Mouse (Mus musculus) cerebellum, adult 2 months (tissue): ENCODE results near the gene Slain2. TPM values are rescaled to one million over a fixed set of nuclear protein-coding genes. Genes with fewer than 3 reads are reported as not detected.

ENCODE experiments used
- DNase-seq, 2 experiments: peaks; one replicate each; pipeline ENCODE4 v3.0.0; 2021
- H3K27ac ChIP-seq: fragments of 200-500 bp; 2 replicates; pipeline ENCODE4 v1.5.1; 2012; ENCODE audit warnings: low read length, control low read depth, inconsistent platforms; ENCODE audit not compliant: insufficient read depth
- H3K27me3 ChIP-seq: fragments of 200-500 bp; 2 replicates; pipeline ENCODE4 v1.6.1; 2012; ENCODE audit warnings: inconsistent platforms, mild to moderate bottlenecking, low read length, moderate library complexity; ENCODE audit not compliant: control insufficient read depth, insufficient read depth
- H3K4me1 ChIP-seq: fragments of 200-500 bp; 2 replicates; pipeline ENCODE4 v1.6.1; 2011; ENCODE audit warnings: low read length; ENCODE audit not compliant: control insufficient read depth, insufficient read depth
- H3K4me3 ChIP-seq: fragments of 200-500 bp; replicated peaks from 2 replicates; pipeline ENCODE3; 2011; ENCODE audit warnings: mild to moderate bottlenecking, low read depth, low read length, control low read depth; ENCODE audit not compliant: insufficient read depth
- CTCF ChIP-seq: fragments of 200-500 bp; IDR thresholded peaks from 2 replicates; pipeline ENCODE4 v1.5.1; 2011; ENCODE audit warnings: low read depth, mild to moderate bottlenecking, control low read depth, low read length, moderate library complexity, borderline replicate concordance; ENCODE audit not compliant: insufficient read depth
- POLR2A ChIP-seq: fragments of 200-500 bp; IDR thresholded peaks from 2 replicates; pipeline ENCODE4 v1.6.1; 2011; ENCODE audit warnings: low read length, control low read depth, borderline replicate concordance; ENCODE audit not compliant: insufficient read depth
- WGBS: fragments of 180-500 bp; shearing (Covaris S2); methylation state at CpG from one replicate; pipeline ENCODE4 v1.1.7; 2018; 5-methylcytosine and 5-hydroxymethylcytosine counted together
- polyA plus RNA-seq: library from polyadenylated mRNA; depleted of rRNA; stranded (reverse); fragments of >200 nt; gene quantifications from 2 replicates; pipeline ENCODE4 v1.2.3, GENCODE M21; 2012

Gene Slain2
- polyA plus RNA-seq, 1 experiment: 16.2 TPM

- WGBS: 93% methylated on average over 11 of the region's 11 CpGs
- Histone ChIP-seq H3K4me1 (no peaks in the 10 kb centered on the region), H3K27me3 (no peaks in the 10 kb centered on the region), H3K4me3 (no peak overlapping the region), H3K27ac (no peak overlapping the region)
- TF ChIP-seq POLR2A (no peak), CTCF (no peak)
- DNase-seq: no peak
Observed at GRCm38 (mm10) chr5:72895261-72895660, 18.8 kb upstream of the Slain2 start.

- Histone ChIP-seq H3K4me3 (no peak overlapping the region), H3K27me3 (no peaks in the 10 kb centered on the region), H3K27ac (no peak overlapping the region), H3K4me1 (no peaks in the 10 kb centered on the region)
- DNase-seq: no peak
- TF ChIP-seq CTCF (no peak), POLR2A (no peak)
- WGBS: 55% methylated on average over 18 of the region's 18 CpGs
Observed at GRCm38 (mm10) chr5:72896478-72897279, 17.4 kb upstream of the Slain2 start.

- no peak for DNase-seq
- Histone ChIP-seq H3K4me3 (no peak overlapping the region), H3K27ac (no peak overlapping the region), H3K4me1 (no peaks in the 10 kb centered on the region), H3K27me3 (no peaks in the 10 kb centered on the region)
- WGBS: 78% methylated on average over 6 of the region's 6 CpGs
- TF ChIP-seq POLR2A (no peak), CTCF (no peak)
Observed at GRCm38 (mm10) chr5:72897998-72898397, 16.1 kb upstream of the Slain2 start.

GRCm38 (mm10) chr5:72899255-72899654, 14.8 kb upstream of the Slain2 start:
- Histone ChIP-seq H3K4me3 (no peak overlapping the region), H3K4me1 (no peaks in the 10 kb centered on the region), H3K27me3 (no peaks in the 10 kb centered on the region), H3K27ac (no peak overlapping the region)
- TF ChIP-seq POLR2A: no peak
- TF ChIP-seq CTCF: no peak
- DNase-seq: no peak
- 96% methylated on average over 8 of the region's 8 CpGs for WGBS

DNA sequence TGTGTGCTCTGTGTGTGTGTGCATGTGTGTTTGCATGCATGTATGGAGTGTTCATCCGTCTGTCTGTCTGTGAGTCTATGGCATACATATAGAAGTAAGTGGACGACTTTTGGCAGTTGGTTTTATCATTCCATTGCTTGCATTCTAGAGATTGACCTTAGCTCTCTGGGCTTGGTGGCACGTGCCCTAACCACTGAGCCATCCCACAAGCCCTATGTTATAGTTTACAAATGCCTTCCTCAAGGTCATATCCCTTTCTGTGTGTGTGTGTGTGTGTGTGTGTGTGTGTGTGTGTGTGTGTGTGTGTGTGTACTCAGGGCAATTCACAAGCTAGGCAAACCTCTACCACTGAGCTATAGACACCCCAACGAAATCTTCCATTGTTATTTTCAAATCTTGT, 12.2 kb upstream of the Slain2 start:
- TF ChIP-seq CTCF: no peak
- no peak for TF ChIP-seq POLR2A
- WGBS: 81% methylated on average over 4 of the region's 4 CpGs
- no peak overlapping the region for H3K27ac ChIP-seq
- H3K27me3 ChIP-seq: no peaks in the 10 kb centered on the region
- no peaks in the 10 kb centered on the region for H3K4me1 ChIP-seq
- no peak for DNase-seq
- no peak overlapping the region for H3K4me3 ChIP-seq

GRCm38 (mm10) chr5:72902312-72902711, 11.8 kb upstream of the Slain2 start:
- TF ChIP-seq CTCF (no peak), POLR2A (no peak)
- WGBS: 7% methylated on average over 3 of the region's 3 CpGs

GRCm38 (mm10) chr5:72902876-72903516, 11.1 kb upstream of the Slain2 start:
- Histone ChIP-seq H3K27me3 (no peaks in the 10 kb centered on the region), H3K4me3 (no peak overlapping the region), H3K27ac (no peak overlapping the region), H3K4me1 (no peaks in the 10 kb centered on the region)
- no peak for TF ChIP-seq CTCF
- TF ChIP-seq POLR2A: no peak
- DNase-seq: no peak
- WGBS: 78% methylated on average over 3 of the region's 3 CpGs

More at GRCm38 (mm10) chr5:72902312-72902711, 11.8 kb upstream of the Slain2 start:
- no peak for DNase-seq
- no peaks in the 10 kb centered on the region for H3K4me1 ChIP-seq
- H3K27ac ChIP-seq: no peak overlapping the region
- H3K27me3 ChIP-seq: no peaks in the 10 kb centered on the region
- H3K4me3 ChIP-seq: no peak overlapping the region

GRCm38 (mm10) chr5:72904903-72905790, 9.0 kb upstream of the Slain2 start:
- 91% methylated on average over 18 of the region's 18 CpGs for WGBS
- DNase-seq: no peak
- Histone ChIP-seq H3K4me1 (no peaks in the 10 kb centered on the region), H3K27me3 (no peaks in the 10 kb centered on the region), H3K27ac (no peak overlapping the region), H3K4me3 (no peak overlapping the region)
- TF ChIP-seq CTCF (no peak), POLR2A (no peak)
